Mouse (Mus musculus) spleen, adult 12 weeks (tissue): ENCODE measurements around the gene Cdkn2d.
"Not testable (repeated sequence)": the region's sequence is repeated elsewhere in the genome, so short reads cannot be mapped to it uniquely, and the experiment has no call there.

Experiments used
- DNase-seq: peaks from one replicate; pipeline ENCODE4 v3.0.0; 2022; ENCODE audit warnings: low spot score

The Cdkn2d gene

GRCm38 (mm10) chr9:21291022-21291787 lies at the start of gene Cdkn2d:
Gene Cdkn2d, minus strand, starts transcription at chr9:21291407.
- peak; percentile 100 for DNase-seq

- DNase-seq = no peak
Observed at GRCm38 (mm10) chr9:21340411-21340810, 49.2 kb upstream of the Cdkn2d start.

GRCm38 (mm10) chr9:21337652-21338051 lies 46.4 kb upstream of the Cdkn2d start:
- DNase-seq = no peak

- no peak for DNase-seq
Observed at GRCm38 (mm10) chr9:21336491-21336890, 45.3 kb upstream of the Cdkn2d start.

GRCm38 (mm10) chr9:21335391-21335790 lies 44.2 kb upstream of the Cdkn2d start:
- no peak for DNase-seq

- DNase-seq = no peak
Observed at GRCm38 (mm10) chr9:21334747-21335146, 43.5 kb upstream of the Cdkn2d start.

GRCm38 (mm10) chr9:21333523-21333922 lies 42.3 kb upstream of the Cdkn2d start:
- DNase-seq = no peak

GRCm38 (mm10) chr9:21332161-21333061 lies 41.2 kb upstream of the Cdkn2d start:
- DNase-seq = no peak

- DNase-seq = no peak
Observed at GRCm38 (mm10) chr9:21331365-21332140, 40.3 kb upstream of the Cdkn2d start.

- no peak for DNase-seq
Observed at GRCm38 (mm10) chr9:21329699-21330289, 38.6 kb upstream of the Cdkn2d start.

GRCm38 (mm10) chr9:21329041-21329440 lies 37.8 kb upstream of the Cdkn2d start:
- no peak for DNase-seq

- peak; percentile 22 for DNase-seq
Observed at GRCm38 (mm10) chr9:21328041-21328440, 36.8 kb upstream of the Cdkn2d start.

- no peak for DNase-seq
Observed at GRCm38 (mm10) chr9:21327569-21327968, 36.4 kb upstream of the Cdkn2d start.

GRCm38 (mm10) chr9:21324269-21324668 lies 33.1 kb upstream of the Cdkn2d start:
- no peak for DNase-seq

- DNase-seq = not testable (repeated sequence)
Observed at GRCm38 (mm10) chr9:21322917-21323297, 31.7 kb upstream of the Cdkn2d start.

GRCm38 (mm10) chr9:21322211-21322916 lies 31.2 kb upstream of the Cdkn2d start:
- no peak for DNase-seq

- peak; percentile 56 for DNase-seq
Observed at GRCm38 (mm10) chr9:21321513-21321835, 30.3 kb upstream of the Cdkn2d start.

- DNase-seq = peak; percentile 88
Observed at GRCm38 (mm10) chr9:21320619-21321512, 29.7 kb upstream of the Cdkn2d start, which contains the start of gene Slc44a2. Gene Slc44a2, plus strand, starts transcription at chr9:21320698.

- no peak for DNase-seq
Observed at GRCm38 (mm10) chr9:21320280-21320618, 29.0 kb upstream of the Cdkn2d start.

GRCm38 (mm10) chr9:21319503-21319902 lies 28.3 kb upstream of the Cdkn2d start:
- no peak for DNase-seq
